Mouse (Mus musculus) urinary bladder, postnatal 14 days (tissue): ENCODE results near the gene Spp1.
"Not testable (repeated sequence)": the region's sequence is repeated elsewhere in the genome, so short reads cannot be mapped to it uniquely, and the experiment has no call there.

Experiments
- DNase-seq: peaks from one replicate; pipeline ENCODE4 v3.0.0; 2021; ENCODE audit warnings: low spot score

Gene Spp1

GRCm38 (mm10) chr5:104436406-104437076 is 1.6 kb downstream of the Spp1 start:
- no peak for DNase-seq

- DNase-seq, result no peak
Observed at GRCm38 (mm10) chr5:104442396-104442795, 7.5 kb downstream of the Spp1 start.

GRCm38 (mm10) chr5:104442850-104443249 is 7.9 kb downstream of the Spp1 start:
- DNase-seq, result no peak

GRCm38 (mm10) chr5:104446156-104446555 is 11.2 kb downstream of the Spp1 start:
- DNase-seq, result peak; percentile 25

GRCm38 (mm10) chr5:104448346-104448745 is 13.4 kb downstream of the Spp1 start:
- not testable (repeated sequence) for DNase-seq

- DNase-seq, result no peak
Observed at GRCm38 (mm10) chr5:104449491-104449890, 14.6 kb downstream of the Spp1 start.

GRCm38 (mm10) chr5:104453075-104453474 is 18.2 kb downstream of the Spp1 start:
- DNase-seq, result no peak

GRCm38 (mm10) chr5:104454564-104454963 is 19.6 kb downstream of the Spp1 start:
- DNase-seq, result no peak

- DNase-seq, result peak; percentile 80
Observed at GRCm38 (mm10) chr5:104458832-104459705, 24.2 kb downstream of the Spp1 start, which contains the start of gene Pkd2. Gene Pkd2, plus strand, starts transcription at chr5:104459450.

- peak; percentile 55 for DNase-seq
Observed at GRCm38 (mm10) chr5:104459706-104460455, 25.0 kb downstream of the Spp1 start.

GRCm38 (mm10) chr5:104460456-104460838 is 25.5 kb downstream of the Spp1 start:
- no peak for DNase-seq

GRCm38 (mm10) chr5:104460856-104461255 is 25.9 kb downstream of the Spp1 start:
- no peak for DNase-seq

- DNase-seq, result peak; percentile 21
Observed at GRCm38 (mm10) chr5:104465279-104465678, 30.4 kb downstream of the Spp1 start.

- DNase-seq, result peak; percentile 71
Observed at GRCm38 (mm10) chr5:104465731-104466130, 30.8 kb downstream of the Spp1 start.

GRCm38 (mm10) chr5:104466816-104467215 is 31.9 kb downstream of the Spp1 start:
- no peak for DNase-seq

- DNase-seq, result no peak
Observed at GRCm38 (mm10) chr5:104468586-104468985, 33.7 kb downstream of the Spp1 start.

GRCm38 (mm10) chr5:104470981-104471391 is 36.1 kb downstream of the Spp1 start:
- DNase-seq, result no peak

- no peak for DNase-seq
Observed at GRCm38 (mm10) chr5:104472371-104472770, 37.5 kb downstream of the Spp1 start.

GRCm38 (mm10) chr5:104480367-104480766 is 45.4 kb downstream of the Spp1 start:
- no peak for DNase-seq

GRCm38 (mm10) chr5:104482856-104483255 is 47.9 kb downstream of the Spp1 start:
- DNase-seq, result no peak
